Mouse (Mus musculus): ENCODE results near the gene Hoxb8.

GRCm38 (mm10) chr11:96324965-96325364 lies 43.3 kb downstream of the Hoxb8 start:
- TF ChIP-seq CTCF (conservative IDR thresholded peaks at IDR 0.05; ENCODE audit: low read length) = no peak
- TF ChIP-seq NANOG (IDR thresholded peaks at IDR 0.05; ENCODE audit: borderline replicate concordance, low read length) = no peak
